Mouse (Mus musculus): ENCODE data around the gene a.
"Not testable (repeated sequence)": the region's sequence is repeated elsewhere in the genome, so short reads cannot be mapped to it uniquely, and the experiment has no call there.

a gene

GRCm38 (mm10) chr2:154818599-154818998, 27.4 kb downstream of the a start:
- in situ Hi-C loops (cut with MboI; ENCODE audit: low pct_unique_long_range_greater_than_20kb in 1 of 2, low sequenced_read_pairs in 2 of 2, unreplicated experiment in 1 of 2), result no loop called here

GRCm38 (mm10) chr2:154820346-154820745, 29.1 kb downstream of the a start:
- in situ Hi-C loops (cut with MboI; ENCODE audit: low pct_unique_long_range_greater_than_20kb in 1 of 2, low sequenced_read_pairs in 2 of 2, unreplicated experiment in 1 of 2), result no loop called here

- in situ Hi-C loops (cut with MboI; ENCODE audit: low pct_unique_long_range_greater_than_20kb in 1 of 2, low sequenced_read_pairs in 2 of 2, unreplicated experiment in 1 of 2), result no loop called here
Observed at GRCm38 (mm10) chr2:154826054-154826538, 34.9 kb downstream of the a start.

- in situ Hi-C loops (cut with MboI; ENCODE audit: low pct_unique_long_range_greater_than_20kb in 1 of 2, low sequenced_read_pairs in 2 of 2, unreplicated experiment in 1 of 2), result no loop called here
Observed at GRCm38 (mm10) chr2:154827521-154827920, 36.3 kb downstream of the a start.

- in situ Hi-C loops (cut with MboI; ENCODE audit: low pct_unique_long_range_greater_than_20kb in 1 of 2, low sequenced_read_pairs in 2 of 2, unreplicated experiment in 1 of 2), result no loop called here
Observed at GRCm38 (mm10) chr2:154832471-154832870, 41.3 kb downstream of the a start.

- in situ Hi-C loops (cut with MboI; ENCODE audit: low pct_unique_long_range_greater_than_20kb in 1 of 2, low sequenced_read_pairs in 2 of 2, unreplicated experiment in 1 of 2), result no loop called here
Observed at GRCm38 (mm10) chr2:154834149-154834865, 43.1 kb downstream of the a start.

- in situ Hi-C loops (cut with MboI; ENCODE audit: low pct_unique_long_range_greater_than_20kb in 1 of 2, low sequenced_read_pairs in 2 of 2, unreplicated experiment in 1 of 2), result no loop called here
Observed at GRCm38 (mm10) chr2:154836537-154836936, 45.3 kb downstream of the a start.

- in situ Hi-C loops (cut with MboI; ENCODE audit: low pct_unique_long_range_greater_than_20kb in 1 of 2, low sequenced_read_pairs in 2 of 2, unreplicated experiment in 1 of 2), result no loop called here
Observed at GRCm38 (mm10) chr2:154848086-154848485, 56.9 kb downstream of the a start.

- in situ Hi-C loops (cut with MboI; ENCODE audit: low pct_unique_long_range_greater_than_20kb in 1 of 2, low sequenced_read_pairs in 2 of 2, unreplicated experiment in 1 of 2), result no loop called here
Observed at GRCm38 (mm10) chr2:154855383-154855782, 64.2 kb downstream of the a start.

- in situ Hi-C loops (cut with MboI; ENCODE audit: low pct_unique_long_range_greater_than_20kb in 1 of 2, low sequenced_read_pairs in 2 of 2, unreplicated experiment in 1 of 2), result loop anchor here (10.0 kb wide), 2 partner anchors 81 to 159 kb away; no protein-coding TSS in a partner anchor
Observed at GRCm38 (mm10) chr2:154863672-154864071, 72.5 kb downstream of the a start.

- in situ Hi-C loops (cut with MboI; ENCODE audit: low pct_unique_long_range_greater_than_20kb in 1 of 2, low sequenced_read_pairs in 2 of 2, unreplicated experiment in 1 of 2), result loop anchor here (10.0 kb wide), 2 partner anchors 79 to 161 kb away; no protein-coding TSS in a partner anchor
Observed at GRCm38 (mm10) chr2:154865696-154866095, 74.5 kb downstream of the a start.

GRCm38 (mm10) chr2:154868106-154868505, 76.9 kb downstream of the a start:
- in situ Hi-C loops (cut with MboI; ENCODE audit: low pct_unique_long_range_greater_than_20kb in 1 of 2, low sequenced_read_pairs in 2 of 2, unreplicated experiment in 1 of 2), result loop anchor here (10.0 kb wide), 2 partner anchors 77 to 163 kb away; no protein-coding TSS in a partner anchor

GRCm38 (mm10) chr2:154869954-154870641, 78.9 kb downstream of the a start:
- in situ Hi-C loops (cut with MboI; ENCODE audit: low pct_unique_long_range_greater_than_20kb in 1 of 2, low sequenced_read_pairs in 2 of 2, unreplicated experiment in 1 of 2), result loop anchor here (10.0 kb wide), 2 partner anchors 75 to 165 kb away; no protein-coding TSS in a partner anchor

GRCm38 (mm10) chr2:154876621-154877020, 85.4 kb downstream of the a start:
- in situ Hi-C loops (cut with MboI; ENCODE audit: low pct_unique_long_range_greater_than_20kb in 1 of 2, low sequenced_read_pairs in 2 of 2, unreplicated experiment in 1 of 2), result no loop called here

- in situ Hi-C loops (cut with MboI; ENCODE audit: low pct_unique_long_range_greater_than_20kb in 1 of 2, low sequenced_read_pairs in 2 of 2, unreplicated experiment in 1 of 2), result no loop called here
Observed at GRCm38 (mm10) chr2:154891585-154891984, 100.4 kb downstream of the a start.

- in situ Hi-C loops (cut with MboI; ENCODE audit: low pct_unique_long_range_greater_than_20kb in 1 of 2, low sequenced_read_pairs in 2 of 2, unreplicated experiment in 1 of 2), result no loop called here
Observed at GRCm38 (mm10) chr2:154892201-154893044, 101.2 kb downstream of the a start, which contains the start of gene Eif2s2. Eif2s2 (minus strand) TSS chr2:154892935.

GRCm38 (mm10) chr2:154893045-154893385, 101.8 kb downstream of the a start:
- in situ Hi-C loops (cut with MboI; ENCODE audit: low pct_unique_long_range_greater_than_20kb in 1 of 2, low sequenced_read_pairs in 2 of 2, unreplicated experiment in 1 of 2), result no loop called here

- in situ Hi-C loops (cut with MboI; ENCODE audit: low pct_unique_long_range_greater_than_20kb in 1 of 2, low sequenced_read_pairs in 2 of 2, unreplicated experiment in 1 of 2), result no loop called here
Observed at GRCm38 (mm10) chr2:154893548-154893947, 102.3 kb downstream of the a start.

- in situ Hi-C loops (cut with MboI; ENCODE audit: low pct_unique_long_range_greater_than_20kb in 1 of 2, low sequenced_read_pairs in 2 of 2, unreplicated experiment in 1 of 2), result not testable (repeated sequence)
Observed at GRCm38 (mm10) chr2:154899004-154899403, 107.8 kb downstream of the a start.
